Mouse (Mus musculus): ENCODE measurements at regions not wholly inside any gene's neighbourhood (a gene's known extent, or its start where the extent isn't known, plus 50 kb on each side); places are given as distances from the start of the nearest gene placed in this dataset.
"Not testable (repeated sequence)": the region's sequence is repeated elsewhere in the genome, so short reads cannot be mapped to it uniquely, and the experiment has no call there.

DNA sequence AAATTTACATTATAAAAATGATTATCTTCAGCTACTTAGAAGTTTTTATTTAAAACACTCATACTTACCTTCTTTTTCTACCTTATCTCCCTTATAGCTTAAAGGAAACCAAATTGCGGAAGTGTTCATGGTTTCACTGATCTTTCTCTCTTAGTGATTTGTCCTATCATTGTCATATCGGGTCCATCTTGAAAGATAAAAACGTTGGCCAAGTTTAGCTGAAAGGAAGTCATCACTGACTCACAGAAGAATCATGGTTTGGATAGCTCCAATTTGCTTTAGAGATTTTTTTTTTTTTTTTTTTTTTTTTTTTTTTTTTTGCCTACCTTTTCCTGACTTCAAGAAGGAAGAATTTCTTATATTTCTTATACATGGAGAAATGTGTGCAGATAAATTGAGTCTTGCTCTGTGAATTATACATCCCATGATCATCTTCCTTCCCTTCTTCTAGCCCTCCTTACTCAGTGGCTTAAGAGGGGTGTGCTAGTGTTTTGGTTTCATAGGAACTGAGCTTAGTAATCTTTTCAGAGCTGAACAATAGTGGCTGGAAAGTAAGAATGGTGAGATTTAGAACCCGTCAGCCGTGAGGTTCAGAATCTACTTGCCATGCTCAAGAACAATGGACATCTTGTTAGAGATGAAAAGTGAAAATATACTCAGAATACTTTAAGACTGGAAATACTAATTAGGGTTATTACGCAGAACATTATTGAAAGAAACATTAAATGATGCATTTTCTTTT is 76.6 kb downstream of the Gm13691 start:
- DNase-seq (ENCODE audit: low spot score): no peak
- Histone ChIP-seq H3K4me2 (replicated peaks) (no peak overlapping the region), H3K27me3 (ENCODE audit: control insufficient read depth, insufficient read depth, low read length) (no peaks in the 10 kb centered on the region), H3K4me3 (replicated peaks; ENCODE audit: low read length) (no peak overlapping the region), H3K9ac (no peak overlapping the region), H3K36me3 (replicated peaks; ENCODE audit: control insufficient read depth, insufficient read depth) (no peaks in the 10 kb centered on the region), H3K27ac (no peak overlapping the region), H3K4me1 (replicated peaks; ENCODE audit: control insufficient read depth, insufficient read depth, low read length) (no peaks in the 10 kb centered on the region), H3K9me3 (ENCODE audit: control insufficient read depth, low read length) (peaks cover 3% of the 10 kb centered on the region; the same call in 1 of the 2 replicates)
- no peak for ATAC-seq (ENCODE audit: low FRiP score)
- WGBS: 68% methylated on average over 6 of the region's 6 CpGs

DNA sequence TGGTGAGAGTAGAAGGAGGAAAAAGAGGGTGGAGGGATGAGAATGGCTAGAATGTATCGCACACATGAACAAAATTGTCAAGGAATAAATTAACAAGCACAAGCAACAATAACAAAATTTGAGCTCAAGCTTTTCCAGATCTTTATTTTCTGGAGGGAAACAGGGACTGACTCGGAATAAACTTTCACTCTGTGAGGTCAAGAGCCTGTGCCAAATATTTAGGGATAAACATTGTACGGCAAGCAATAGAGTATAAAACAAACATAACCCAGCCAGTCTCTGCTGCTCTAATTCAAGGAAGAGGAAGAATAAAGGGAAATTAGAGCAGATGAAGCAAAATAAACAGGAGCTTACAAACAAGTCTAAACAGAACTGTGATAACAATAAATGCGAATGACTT is 78.3 kb downstream of the Gm13691 start:
- H3K4me3 ChIP-seq (replicated peaks; ENCODE audit: low read length): no peak overlapping the region
- no peaks in the 10 kb centered on the region for H3K36me3 ChIP-seq (replicated peaks; ENCODE audit: control insufficient read depth, insufficient read depth)
- DNase-seq (ENCODE audit: low spot score) (no peak), ATAC-seq (ENCODE audit: low FRiP score) (no peak)
- H3K4me2 ChIP-seq (replicated peaks): no peak overlapping the region
- no peaks in the 10 kb centered on the region for H3K4me1 ChIP-seq (replicated peaks; ENCODE audit: control insufficient read depth, insufficient read depth, low read length)
- H3K9me3 ChIP-seq (ENCODE audit: control insufficient read depth, low read length): peaks cover 3% of the 10 kb centered on the region; the same call in 1 of the 2 replicates
- no peak overlapping the region for H3K9ac ChIP-seq
- H3K27me3 ChIP-seq (ENCODE audit: control insufficient read depth, insufficient read depth, low read length): no peaks in the 10 kb centered on the region
- 94% methylated on average over 4 of the region's 4 CpGs for WGBS
- no peak overlapping the region for H3K27ac ChIP-seq

DNA sequence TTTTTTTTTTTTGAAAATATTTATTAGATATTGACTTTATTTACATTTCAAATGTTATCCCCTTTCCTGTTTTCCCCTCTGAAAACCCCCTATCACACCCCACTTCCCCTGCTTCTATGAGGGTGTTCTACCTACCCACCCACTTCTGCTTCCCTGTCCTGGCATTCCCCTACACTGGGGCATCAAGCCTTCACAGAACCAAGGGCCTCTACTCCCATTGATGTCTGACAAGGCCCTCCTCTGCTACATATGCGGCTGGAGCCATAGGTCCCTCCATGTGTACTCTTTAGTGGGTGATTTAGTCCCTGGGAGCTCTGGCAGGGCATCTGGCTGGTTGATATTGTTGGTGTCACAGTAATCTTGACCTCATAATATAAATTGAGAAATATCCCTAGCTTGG is 79.1 kb downstream of the Gm13691 start:
- H3K9ac ChIP-seq; H3K4me1 ChIP-seq (replicated peaks; ENCODE audit: control insufficient read depth, insufficient read depth, low read length); H3K36me3 ChIP-seq (replicated peaks; ENCODE audit: control insufficient read depth, insufficient read depth); ATAC-seq (ENCODE audit: low FRiP score); H3K4me2 ChIP-seq (replicated peaks); H3K27ac ChIP-seq; DNase-seq (ENCODE audit: low spot score); H3K27me3 ChIP-seq (ENCODE audit: control insufficient read depth, insufficient read depth, low read length); H3K9me3 ChIP-seq (ENCODE audit: control insufficient read depth, low read length); H3K4me3 ChIP-seq (replicated peaks; ENCODE audit: low read length): not testable (repeated sequence)
- 84% methylated on average over 1 of the region's 1 CpGs for WGBS

DNA sequence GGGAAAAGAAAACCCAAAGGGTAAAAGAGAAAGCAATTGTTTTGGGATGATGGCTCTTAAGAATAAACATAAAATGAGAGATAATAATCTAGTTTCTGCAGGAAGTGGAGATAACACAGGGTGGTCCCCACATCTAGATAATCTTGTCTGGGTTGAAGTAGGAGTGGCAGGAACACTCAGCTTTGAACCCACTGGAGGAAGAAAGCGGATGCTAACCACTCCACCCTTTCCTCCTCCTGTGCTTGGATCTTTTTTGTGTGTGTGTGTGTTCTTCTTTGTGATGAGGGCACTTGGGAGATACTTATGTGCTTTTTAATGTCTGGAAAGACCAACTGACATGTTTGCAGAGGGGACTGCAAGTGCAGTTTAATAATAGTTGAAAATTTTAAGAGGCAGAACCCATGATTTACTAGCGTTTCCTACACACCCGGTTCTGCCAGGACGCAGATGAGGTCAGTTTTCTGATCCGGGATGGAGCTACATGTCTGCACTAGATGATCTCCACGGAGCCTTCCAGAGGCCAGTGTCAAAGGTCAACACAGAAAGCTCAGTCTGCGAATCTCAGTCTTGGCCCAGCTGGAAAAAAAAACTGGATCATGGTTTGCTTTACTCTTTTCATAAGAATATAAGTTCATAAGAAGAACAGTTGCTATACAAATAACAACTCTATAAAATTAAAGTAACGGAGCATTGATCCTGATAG is 82.7 kb downstream of the Gm13691 start:
- DNase-seq (ENCODE audit: low spot score): no peak
- Histone ChIP-seq H3K27me3 (ENCODE audit: control insufficient read depth, insufficient read depth, low read length) (no peaks in the 10 kb centered on the region), H3K9me3 (ENCODE audit: control insufficient read depth, low read length) (peaks cover 3% of the 10 kb centered on the region; the same call in 1 of the 2 replicates), H3K9ac (no peak overlapping the region), H3K27ac (no peak overlapping the region), H3K36me3 (replicated peaks; ENCODE audit: control insufficient read depth, insufficient read depth) (no peaks in the 10 kb centered on the region), H3K4me2 (replicated peaks) (no peak overlapping the region), H3K4me1 (replicated peaks; ENCODE audit: control insufficient read depth, insufficient read depth, low read length) (no peaks in the 10 kb centered on the region), H3K4me3 (replicated peaks; ENCODE audit: low read length) (no peak overlapping the region)
- ATAC-seq (ENCODE audit: low FRiP score): no peak
- WGBS: 81% methylated on average over 8 of the region's 8 CpGs

DNA sequence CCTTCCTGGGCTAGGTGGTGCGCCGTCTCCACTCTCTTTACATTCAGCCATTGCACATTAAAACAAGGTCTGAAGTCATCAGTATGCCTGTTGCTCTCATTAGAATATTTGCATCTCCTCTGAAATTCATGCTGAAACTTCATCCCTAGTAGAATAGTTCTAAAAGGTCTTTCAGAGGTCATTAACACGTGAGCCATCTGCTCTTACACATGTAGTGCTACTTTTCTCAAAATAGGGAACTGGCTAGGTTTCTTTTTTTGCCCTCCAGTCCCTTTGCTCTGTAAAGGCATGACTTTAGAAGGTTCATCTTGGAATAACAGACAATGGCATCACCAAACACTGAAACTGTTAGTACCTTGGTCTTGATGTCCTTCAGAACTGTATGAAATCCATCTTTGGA is 85.6 kb downstream of the Gm13691 start:
- WGBS: 89% methylated on average over 3 of the region's 3 CpGs
- Histone ChIP-seq H3K9me3 (ENCODE audit: control insufficient read depth, low read length) (no peaks in the 10 kb centered on the region), H3K27me3 (ENCODE audit: control insufficient read depth, insufficient read depth, low read length) (no peaks in the 10 kb centered on the region), H3K36me3 (replicated peaks; ENCODE audit: control insufficient read depth, insufficient read depth) (no peaks in the 10 kb centered on the region), H3K4me2 (replicated peaks) (no peak overlapping the region), H3K4me3 (replicated peaks; ENCODE audit: low read length) (no peak overlapping the region), H3K27ac (no peak overlapping the region), H3K4me1 (replicated peaks; ENCODE audit: control insufficient read depth, insufficient read depth, low read length) (no peaks in the 10 kb centered on the region), H3K9ac (no peak overlapping the region)
- no peak for ATAC-seq (ENCODE audit: low FRiP score)
- DNase-seq (ENCODE audit: low spot score): no peak

DNA sequence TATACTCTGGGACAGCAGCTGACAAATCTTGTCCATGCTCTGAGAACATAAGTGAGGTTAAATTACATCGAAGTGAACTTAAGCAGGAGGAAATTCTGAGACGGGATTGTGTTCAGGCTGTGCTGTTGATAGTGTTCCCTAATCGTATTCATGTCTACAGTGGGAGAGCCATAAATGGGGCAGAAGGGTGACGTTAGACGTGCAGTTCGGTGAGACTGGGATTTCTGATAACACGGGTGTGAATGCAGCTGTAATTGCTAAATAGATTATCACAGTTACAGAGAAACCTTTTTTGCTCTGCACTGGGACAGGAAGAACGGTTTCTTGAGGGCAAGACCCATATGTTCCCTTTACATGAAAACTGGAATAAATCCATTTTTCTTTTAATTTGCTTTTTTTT is 88.9 kb downstream of the Gm13691 start:
- no peaks in the 10 kb centered on the region for H3K36me3 ChIP-seq (replicated peaks; ENCODE audit: control insufficient read depth, insufficient read depth)
- 77% methylated on average over 8 of the region's 8 CpGs for WGBS
- no peak overlapping the region for H3K4me2 ChIP-seq (replicated peaks)
- H3K27me3 ChIP-seq (ENCODE audit: control insufficient read depth, insufficient read depth, low read length): no peaks in the 10 kb centered on the region
- H3K4me3 ChIP-seq (replicated peaks; ENCODE audit: low read length): no peak overlapping the region
- no peaks in the 10 kb centered on the region for H3K4me1 ChIP-seq (replicated peaks; ENCODE audit: control insufficient read depth, insufficient read depth, low read length)
- H3K9me3 ChIP-seq (ENCODE audit: control insufficient read depth, low read length): no peaks in the 10 kb centered on the region
- no peak for ATAC-seq (ENCODE audit: low FRiP score)
- no peak overlapping the region for H3K27ac ChIP-seq
- no peak overlapping the region for H3K9ac ChIP-seq
- DNase-seq (ENCODE audit: low spot score): no peak

DNA sequence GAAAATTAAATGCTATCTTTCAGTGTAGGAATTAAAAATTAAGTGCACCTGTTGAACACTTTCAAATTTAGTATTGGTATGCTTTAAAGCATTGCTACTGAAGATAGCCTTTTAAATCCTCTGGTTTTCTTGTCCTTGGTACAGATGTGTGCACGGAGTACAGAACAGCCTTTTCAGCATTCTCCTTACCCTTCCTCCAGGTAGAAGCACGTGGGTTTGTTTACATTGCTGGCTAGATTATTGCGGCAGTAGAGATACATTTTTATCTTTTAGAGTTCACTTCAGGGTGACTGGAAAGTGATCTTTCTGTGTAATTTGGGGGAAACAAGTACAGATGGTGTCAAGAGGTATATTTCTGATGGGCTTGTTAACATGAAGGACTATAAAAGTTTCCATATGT is 89.9 kb downstream of the Gm13691 start:
- H3K4me1 ChIP-seq (replicated peaks; ENCODE audit: control insufficient read depth, insufficient read depth, low read length): no peaks in the 10 kb centered on the region
- H3K9ac ChIP-seq: no peak overlapping the region
- DNase-seq (ENCODE audit: low spot score) (no peak), ATAC-seq (ENCODE audit: low FRiP score) (no peak)
- H3K27ac ChIP-seq: no peak overlapping the region
- no peaks in the 10 kb centered on the region for H3K36me3 ChIP-seq (replicated peaks; ENCODE audit: control insufficient read depth, insufficient read depth)
- H3K27me3 ChIP-seq (ENCODE audit: control insufficient read depth, insufficient read depth, low read length): no peaks in the 10 kb centered on the region
- H3K4me3 ChIP-seq (replicated peaks; ENCODE audit: low read length): no peak overlapping the region
- no peaks in the 10 kb centered on the region for H3K9me3 ChIP-seq (ENCODE audit: control insufficient read depth, low read length)
- WGBS: 87% methylated on average over 3 of the region's 3 CpGs
- no peak overlapping the region for H3K4me2 ChIP-seq (replicated peaks)

DNA sequence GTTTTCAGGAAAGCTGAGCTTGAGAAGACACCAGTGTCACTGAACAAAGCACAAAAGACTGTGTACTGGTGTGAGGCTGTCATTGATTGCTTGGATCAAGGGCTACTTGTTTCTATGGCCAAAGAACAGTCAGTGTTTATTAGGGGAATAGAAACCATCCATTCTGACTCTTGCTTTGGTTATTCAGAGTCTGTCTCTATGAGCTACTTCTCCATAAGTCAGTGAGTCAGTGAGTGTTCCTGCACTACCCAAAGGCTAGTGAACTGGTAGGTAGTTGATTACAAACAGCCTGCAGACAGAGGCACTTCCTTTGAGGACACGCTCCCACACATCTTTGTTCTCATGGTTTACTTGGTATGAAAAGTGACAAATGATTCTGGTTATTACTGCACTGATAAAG is 104.4 kb downstream of the Gm13691 start:
- ATAC-seq (ENCODE audit: low FRiP score) (no peak), DNase-seq (ENCODE audit: low spot score) (no peak)
- 74% methylated on average over 1 of the region's 1 CpGs for WGBS
- Histone ChIP-seq H3K9ac (no peak overlapping the region), H3K4me1 (replicated peaks; ENCODE audit: control insufficient read depth, insufficient read depth, low read length) (no peaks in the 10 kb centered on the region), H3K27ac (no peak overlapping the region), H3K4me2 (replicated peaks) (no peak overlapping the region), H3K4me3 (replicated peaks; ENCODE audit: low read length) (no peak overlapping the region), H3K9me3 (ENCODE audit: control insufficient read depth, low read length) (no peaks in the 10 kb centered on the region), H3K36me3 (replicated peaks; ENCODE audit: control insufficient read depth, insufficient read depth) (no peaks in the 10 kb centered on the region), H3K27me3 (ENCODE audit: control insufficient read depth, insufficient read depth, low read length) (no peaks in the 10 kb centered on the region)

DNA sequence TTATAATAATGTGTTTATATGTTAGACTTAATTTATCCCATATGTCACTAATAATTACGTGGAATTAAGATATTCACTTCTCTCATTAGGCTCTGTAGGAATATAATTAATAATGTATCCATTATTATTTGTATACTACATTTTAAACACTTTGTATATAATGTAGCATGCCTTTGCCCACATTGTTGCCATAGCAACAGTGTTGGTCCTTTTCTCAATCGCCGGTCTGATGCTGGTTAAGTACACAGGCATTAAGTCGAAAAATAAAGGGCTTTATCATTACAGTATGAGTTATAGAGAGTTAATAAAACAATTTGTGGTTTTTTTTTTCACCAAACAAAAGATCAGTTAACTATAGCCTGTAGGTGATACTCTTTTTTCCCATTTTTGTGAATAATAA is 108.4 kb downstream of the Gm13691 start:
- no peak overlapping the region for H3K4me3 ChIP-seq (replicated peaks; ENCODE audit: low read length)
- H3K4me2 ChIP-seq (replicated peaks): no peak overlapping the region
- 71% methylated on average over 4 of the region's 4 CpGs for WGBS
- H3K27ac ChIP-seq: no peak overlapping the region
- no peaks in the 10 kb centered on the region for H3K36me3 ChIP-seq (replicated peaks; ENCODE audit: control insufficient read depth, insufficient read depth)
- DNase-seq (ENCODE audit: low spot score): peak; percentile 32
- ATAC-seq (ENCODE audit: low FRiP score): no peak
- H3K4me1 ChIP-seq (replicated peaks; ENCODE audit: control insufficient read depth, insufficient read depth, low read length): no peaks in the 10 kb centered on the region
- no peak overlapping the region for H3K9ac ChIP-seq
- no peaks in the 10 kb centered on the region for H3K27me3 ChIP-seq (ENCODE audit: control insufficient read depth, insufficient read depth, low read length)
- no peaks in the 10 kb centered on the region for H3K9me3 ChIP-seq (ENCODE audit: control insufficient read depth, low read length)
